Mouse (Mus musculus): Measurements from ENCODE around the gene Mmrn2.
A peak's percentile ranks its signal among the peaks of the same experiment; 100 is the strongest.

Mmrn2 gene

DNA sequence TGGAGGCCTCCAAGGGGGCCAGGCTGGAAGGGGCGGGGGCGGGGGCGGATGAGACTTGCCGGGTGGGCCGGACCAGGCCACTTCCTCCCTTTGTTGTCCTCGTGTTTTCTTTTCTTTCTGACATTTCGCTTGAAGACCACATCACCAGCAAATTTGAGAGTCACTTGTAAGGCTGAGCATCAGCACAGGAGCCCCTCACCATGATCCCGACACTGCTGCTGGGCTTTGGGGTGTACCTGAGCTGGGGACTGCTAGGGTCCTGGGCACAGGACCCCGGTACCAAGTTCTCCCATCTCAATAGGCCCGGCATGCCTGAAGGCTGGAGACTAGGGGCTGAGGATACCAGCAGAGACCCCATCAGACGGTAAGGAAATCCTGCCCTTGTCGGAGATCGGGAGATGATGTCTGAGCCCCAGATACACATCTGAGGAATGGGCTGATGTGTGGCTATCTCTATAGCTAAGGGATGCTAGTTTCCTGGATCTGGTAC is at the start of gene Mmrn2:
Mmrn2 (plus strand) TSS at position 51 of the 490 bp plus-strand sequence.
- no peak for DNase-seq (ENCODE audit: low spot score in 2 of 2)

DNA sequence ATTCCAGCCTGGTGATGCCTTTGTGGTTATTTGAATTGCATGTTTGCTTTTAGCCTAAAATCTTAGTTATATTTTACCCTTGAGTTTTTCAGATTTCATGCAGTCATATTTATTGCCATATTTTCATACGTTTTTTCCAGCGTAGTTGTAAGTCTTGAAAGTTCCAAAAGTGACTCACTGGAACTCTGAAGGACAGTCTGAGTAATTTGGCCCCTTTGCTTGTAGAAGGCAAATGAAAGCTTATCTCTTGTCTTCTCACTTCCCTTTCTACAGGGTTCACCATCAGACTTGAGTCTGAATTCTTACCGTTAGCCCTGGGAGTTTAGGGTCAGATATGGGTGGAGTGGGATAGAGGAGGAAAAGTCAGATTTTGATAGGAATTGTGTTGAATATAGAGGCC is 48.7 kb upstream of the Mmrn2 start:
- no peak for DNase-seq (ENCODE audit: low spot score in 2 of 2)

- no peak for DNase-seq (ENCODE audit: low spot score in 2 of 2)
Measured at GRCm38 (mm10) chr14:34327618-34328017, 47.6 kb upstream of the Mmrn2 start.

DNA sequence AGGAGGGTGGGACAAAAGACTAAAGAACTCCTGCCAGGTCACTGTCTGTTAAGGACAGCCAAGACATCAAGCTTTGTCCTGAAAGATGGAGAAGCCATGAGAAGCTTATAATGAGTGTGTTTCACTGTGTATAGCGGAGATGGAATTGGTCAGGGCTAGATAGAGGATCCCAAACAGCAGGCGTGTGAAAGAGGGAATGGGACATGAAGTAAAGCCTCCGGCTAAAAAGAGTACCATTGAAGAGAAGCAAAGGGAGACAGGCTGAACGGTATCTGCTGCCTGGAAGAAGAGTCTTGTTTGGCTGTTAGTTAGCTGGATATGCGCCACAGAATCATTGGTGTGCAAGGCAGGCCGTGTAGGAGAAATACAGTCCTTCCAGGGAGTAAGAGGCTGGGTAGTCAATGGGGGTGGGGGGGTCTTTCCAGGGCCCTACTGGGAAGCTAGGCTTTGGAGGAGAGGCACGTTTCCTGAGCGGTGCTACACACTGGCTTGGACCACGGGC is 44.6 kb upstream of the Mmrn2 start:
- DNase-seq (ENCODE audit: low spot score in 2 of 2) = no peak

DNA sequence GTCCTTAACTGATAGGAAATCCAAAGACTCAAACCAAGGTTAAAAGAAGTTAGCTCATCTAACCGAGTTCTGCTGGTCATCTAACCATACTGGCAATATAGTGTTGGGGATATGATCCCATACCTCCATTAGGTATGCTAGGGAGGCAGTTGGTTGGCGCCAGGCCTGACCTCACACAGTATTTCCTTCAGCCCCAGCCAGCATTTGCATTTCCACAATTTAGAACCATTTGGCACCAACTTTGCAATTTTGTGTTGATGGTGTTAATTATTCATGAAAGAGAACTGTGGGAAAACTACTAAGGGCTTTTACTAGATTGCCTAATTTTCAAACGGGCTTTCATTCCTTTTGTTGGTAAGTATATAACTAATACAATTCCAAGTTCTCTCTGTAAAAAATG is 43.4 kb upstream of the Mmrn2 start:
- no peak for DNase-seq (ENCODE audit: low spot score in 2 of 2)

DNA sequence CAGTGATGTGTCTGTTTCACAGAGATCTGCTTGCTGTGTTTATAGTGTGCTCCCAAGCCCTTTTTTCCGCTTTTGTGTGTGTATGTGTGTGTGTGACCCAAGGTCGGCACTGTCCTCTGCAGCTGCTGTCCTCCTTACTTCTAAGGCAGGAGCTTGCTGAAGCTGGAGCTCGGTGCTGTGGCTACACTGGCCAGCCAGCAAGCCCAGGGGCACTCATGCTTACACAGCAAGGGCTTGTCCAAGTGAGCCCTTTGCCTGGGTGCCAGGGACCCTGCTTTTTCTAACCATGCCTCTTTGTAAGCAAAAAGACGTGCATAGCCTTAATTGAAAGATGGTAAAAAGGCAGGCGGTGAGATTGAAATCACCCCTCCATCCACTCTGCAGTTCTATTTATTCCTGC is 42.8 kb upstream of the Mmrn2 start:
- DNase-seq (ENCODE audit: low spot score in 2 of 2) = peak in 1 of 2 experiments; percentile 24

- no peak for DNase-seq (ENCODE audit: low spot score in 2 of 2)
Measured at GRCm38 (mm10) chr14:34339446-34339845, 35.8 kb upstream of the Mmrn2 start.

GRCm38 (mm10) chr14:34341993-34342392 is 33.3 kb upstream of the Mmrn2 start:
- no peak for DNase-seq (ENCODE audit: low spot score in 2 of 2)

DNA sequence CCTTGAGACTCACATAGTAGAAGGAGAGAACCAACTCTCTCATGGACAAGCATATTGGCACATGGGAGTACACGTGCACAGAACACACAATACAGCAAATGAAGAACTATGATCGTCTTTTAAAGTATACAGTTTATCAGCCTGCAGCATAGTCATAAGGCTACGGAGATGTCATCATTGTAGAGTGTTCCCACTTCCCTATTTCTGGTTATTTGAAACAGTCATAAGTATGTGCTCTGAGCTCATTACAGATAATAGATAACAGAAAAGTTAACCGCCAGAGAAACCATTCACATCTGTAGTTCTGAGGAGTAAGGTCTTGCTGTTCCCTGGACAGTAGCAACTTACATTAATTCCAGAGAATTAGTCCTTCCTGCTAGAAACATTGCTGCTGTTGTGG is 32.2 kb upstream of the Mmrn2 start:
- DNase-seq (ENCODE audit: low spot score in 2 of 2) = no peak

DNA sequence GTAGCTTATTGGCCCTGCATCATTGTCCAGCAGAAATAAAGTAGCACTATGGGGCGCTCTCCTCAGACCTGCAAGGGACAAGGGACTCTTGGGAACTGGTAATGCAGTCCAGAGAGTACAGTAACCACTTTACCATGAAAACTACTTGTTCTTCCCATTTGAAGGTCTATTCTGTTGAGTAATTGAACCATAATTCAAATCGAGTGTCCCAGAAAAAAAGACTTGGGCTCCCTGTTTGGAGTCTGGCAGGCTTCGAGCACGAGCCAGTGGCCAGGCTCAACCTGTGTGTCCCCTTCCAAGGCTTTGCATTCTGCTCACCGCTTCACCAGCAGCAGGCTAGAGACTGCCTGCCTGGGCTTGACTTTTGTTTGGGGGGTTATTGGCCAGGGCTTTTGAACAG is 30.9 kb upstream of the Mmrn2 start:
- no peak for DNase-seq (ENCODE audit: low spot score in 2 of 2)

GRCm38 (mm10) chr14:34345771-34346566 is 29.3 kb upstream of the Mmrn2 start:
- DNase-seq (ENCODE audit: low spot score in 2 of 2) = no peak

- DNase-seq (ENCODE audit: low spot score in 2 of 2) = no peak
Measured at GRCm38 (mm10) chr14:34347084-34347483, 28.2 kb upstream of the Mmrn2 start.

DNA sequence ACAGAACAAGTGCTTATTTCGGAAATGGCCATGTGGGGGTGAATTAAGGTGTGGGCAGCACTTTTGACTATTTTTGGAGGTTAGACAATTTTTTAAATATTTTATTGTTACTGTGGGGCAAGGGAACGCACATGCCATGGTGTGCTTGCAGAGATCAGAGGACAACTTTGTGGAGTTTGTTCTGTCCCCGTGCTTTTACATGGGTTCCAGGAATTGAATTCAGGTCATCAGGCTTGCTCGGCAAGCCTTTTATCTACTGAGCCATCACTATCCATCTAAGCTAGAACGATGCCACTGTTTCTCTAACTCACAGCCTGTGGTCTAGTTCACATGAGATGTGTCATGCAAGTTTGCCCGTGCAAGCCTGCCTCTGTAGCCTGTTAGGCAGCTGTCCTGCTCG is 27.0 kb upstream of the Mmrn2 start:
- DNase-seq (ENCODE audit: low spot score in 2 of 2) = no peak

GRCm38 (mm10) chr14:34349007-34349406 is 26.3 kb upstream of the Mmrn2 start:
- DNase-seq (ENCODE audit: low spot score in 2 of 2) = no peak

DNA sequence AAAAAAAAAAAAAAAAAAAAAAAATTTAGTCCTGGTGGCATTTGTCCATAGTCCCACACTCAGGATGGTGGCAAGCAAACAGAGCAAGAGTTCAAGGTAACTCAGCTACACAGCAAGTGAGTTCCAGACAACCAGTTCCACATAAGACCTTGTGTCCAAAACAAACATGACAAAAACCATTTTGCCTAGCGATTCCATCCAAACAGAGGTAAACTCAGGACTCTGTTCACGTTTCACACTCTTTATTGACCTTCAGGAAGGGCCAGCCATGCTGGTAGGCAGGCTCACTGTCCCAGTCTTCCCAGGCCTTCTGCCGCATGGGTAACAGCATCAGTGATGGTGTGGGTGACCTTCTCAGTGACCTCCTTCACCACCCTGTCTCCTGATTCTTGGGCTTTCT is 23.6 kb upstream of the Mmrn2 start:
- no peak for DNase-seq (ENCODE audit: low spot score in 2 of 2)

GRCm38 (mm10) chr14:34352523-34352922 is 22.7 kb upstream of the Mmrn2 start:
- DNase-seq (ENCODE audit: low spot score in 2 of 2) = no peak

GRCm38 (mm10) chr14:34353326-34353725 is 21.9 kb upstream of the Mmrn2 start:
- DNase-seq (ENCODE audit: low spot score in 2 of 2) = no peak

DNA sequence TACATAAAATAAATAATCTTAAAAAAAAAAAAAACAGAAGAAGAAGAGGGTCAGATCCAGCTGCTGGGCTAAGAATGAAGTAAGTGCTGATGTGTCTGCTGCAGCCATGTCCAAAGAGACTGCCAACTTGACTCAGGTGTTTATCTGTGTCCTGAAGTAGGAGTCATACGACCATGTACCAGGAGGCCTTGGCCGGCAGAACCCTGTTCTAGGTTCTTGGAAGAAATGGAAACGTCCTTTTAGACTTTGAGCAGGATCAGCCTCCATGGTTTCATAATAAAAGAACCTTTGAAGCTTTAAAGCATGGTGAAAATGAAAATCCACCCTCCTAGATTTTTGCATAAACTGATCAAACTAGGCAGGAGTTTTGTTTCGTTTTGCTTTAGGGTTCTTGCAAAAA is 20.8 kb upstream of the Mmrn2 start:
- DNase-seq (ENCODE audit: low spot score in 2 of 2) = no peak

DNA sequence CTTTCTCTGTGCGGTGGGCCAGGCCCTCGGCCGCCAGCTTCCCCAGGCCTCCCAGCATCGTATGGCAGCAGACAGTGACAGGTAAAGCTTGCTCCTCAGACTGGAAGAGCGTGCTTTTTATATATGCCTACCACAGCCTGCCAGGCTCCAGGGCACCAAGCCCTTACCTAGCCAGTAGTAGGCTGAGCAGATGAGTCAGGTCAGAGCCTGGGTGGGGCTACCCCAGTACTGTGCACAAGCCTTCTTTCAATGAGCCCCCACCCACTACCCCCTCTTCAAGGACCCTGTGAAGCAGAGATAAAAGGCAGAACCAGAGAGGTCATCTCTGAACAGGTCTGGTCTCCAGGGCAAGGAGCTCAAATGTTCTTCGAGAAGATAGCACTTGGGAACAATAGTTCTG is 20.0 kb upstream of the Mmrn2 start, which contains the start of gene Fam25c:
Fam25c (minus strand) TSS at position 133 of the 400 bp plus-strand sequence.
- no peak for DNase-seq (ENCODE audit: low spot score in 2 of 2)

- no peak for DNase-seq (ENCODE audit: low spot score in 2 of 2)
Measured at GRCm38 (mm10) chr14:34357671-34358455, 17.4 kb upstream of the Mmrn2 start.

DNA sequence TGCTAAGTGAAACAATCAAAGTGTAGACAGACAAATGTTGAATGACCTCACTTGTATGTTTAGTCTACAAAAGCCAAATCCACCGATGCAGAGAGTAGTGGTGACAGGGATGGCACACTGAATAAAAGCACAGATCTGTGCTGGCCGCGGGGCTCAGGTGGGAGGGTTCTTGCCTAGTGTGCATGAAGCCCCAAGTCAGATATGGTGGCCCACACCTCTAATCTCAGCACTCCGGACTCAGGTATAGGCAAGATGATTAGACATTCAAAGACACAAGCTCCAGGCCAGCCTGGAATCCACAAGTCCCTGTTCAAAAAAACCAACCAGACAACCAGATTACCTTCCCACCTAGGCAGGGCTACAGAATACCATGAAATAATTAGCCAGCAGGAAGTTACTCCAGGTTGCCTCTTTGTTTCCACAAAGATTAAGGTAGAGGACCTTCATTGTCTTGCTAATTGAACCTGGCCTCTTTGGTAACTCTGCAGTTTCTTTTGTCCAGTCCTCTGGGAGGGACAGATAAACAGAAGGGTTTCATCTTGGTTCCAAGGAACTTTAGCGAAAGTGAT is 15.5 kb upstream of the Mmrn2 start:
- DNase-seq (ENCODE audit: low spot score in 2 of 2) = no peak

DNA sequence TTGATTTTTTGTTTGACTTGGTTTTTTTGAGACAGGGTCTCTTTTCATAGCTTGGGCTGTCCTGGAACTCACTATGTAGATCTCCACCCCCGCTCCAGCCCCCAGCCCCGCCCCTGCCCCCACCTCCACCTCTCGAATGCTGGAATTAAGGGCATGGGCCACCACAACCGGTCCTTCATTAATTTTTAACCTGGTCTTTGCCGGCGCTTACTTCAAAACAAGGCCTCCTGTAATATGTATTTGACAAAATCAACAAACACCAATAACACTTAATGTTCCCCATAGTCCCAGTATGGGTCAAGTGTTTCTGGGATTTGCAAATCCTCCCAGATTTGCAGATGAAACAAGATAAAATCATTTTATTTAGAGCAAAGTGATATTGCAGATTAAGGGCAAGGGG is 15.0 kb upstream of the Mmrn2 start:
- DNase-seq (ENCODE audit: low spot score in 2 of 2) = no peak
